In the genomic region with DNA sequence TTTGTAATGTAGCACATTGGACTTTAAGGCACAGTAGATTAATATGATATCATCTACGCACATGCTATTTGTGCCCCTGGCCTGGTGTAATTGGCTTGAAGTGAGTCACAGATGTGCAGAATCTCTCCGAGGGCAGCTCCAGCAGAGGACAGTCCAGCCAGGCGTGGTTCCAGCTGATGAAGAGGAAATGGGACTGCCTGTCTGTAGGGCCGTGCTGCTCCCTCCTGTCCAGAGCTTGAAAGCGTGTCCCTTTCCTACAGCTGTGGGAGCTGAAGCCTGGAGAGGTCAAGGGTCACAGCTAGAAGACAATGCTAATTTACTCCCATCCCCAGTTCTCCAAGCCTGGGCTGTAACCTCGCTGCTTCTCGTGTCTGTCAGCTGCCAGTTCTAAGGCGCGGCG, we compare ENCODE assay signal across 16 mouse cellular contexts. TPM values are rescaled to one million over a fixed set of nuclear protein-coding genes. Genes with fewer than 3 reads are reported as not detected.
A peak's percentile ranks its signal among the peaks of the same experiment; 100 is the strongest.
DNase-seq lines count a peak whose midpoint lies in the region; ATAC-seq lines count a peak whose summit lies in the region.
"Had no signal": no experiment of that assay in that cellular context is flagged by ENCODE, and none has a peak within 500 bp of the region (broad histone marks: within the 10 kb centered on the region; RNA-seq: fewer than 3 reads in every experiment).

No protein-coding gene starts in this region.

- 0 out of 2 replicates have a peak, but pooled peaks cover 9% of the 10 kb centered on the region for H3K4me1 ChIP-seq in liver, embryonic 12.5 days
- no peaks in the 10 kb centered on the region for H3K4me1 ChIP-seq in liver, embryonic 11.5 days (replicated peaks; ENCODE audit: control insufficient read depth, insufficient read depth, low read length)
- H3K4me1 ChIP-seq: hindbrain, embryonic 12.5 days had no signal

- no peak overlapping the region for H3K4me2 ChIP-seq in liver, embryonic 12.5 days
- H3K4me2 ChIP-seq in liver, embryonic 11.5 days = no peak overlapping the region
- H3K4me2 ChIP-seq: hindbrain, embryonic 12.5 days; midbrain, embryonic 11.5 days had no signal

- H3K4me3 ChIP-seq in liver, embryonic 12.5 days = no peak overlapping the region
- no peak overlapping the region for H3K4me3 ChIP-seq in liver, embryonic 11.5 days (ENCODE audit: low read depth, low read length)
- H3K4me3 ChIP-seq: heart, adult 2 months; hindbrain, embryonic 12.5 days; left cerebral cortex, adult 2 months had no signal

- DNase-seq in adrenal gland, adult (ENCODE audit: inconsistent age in 2 of 2, low spot score in 1 of 2) = peak; percentile 32 to 64
- no peak for DNase-seq in adrenal gland, adult 18-20 months (ENCODE audit: low spot score in 2 of 2)
- no peak for DNase-seq in liver, embryonic 11.5 days (ENCODE audit: low spot score)
- peak; percentile 22 to 61 for DNase-seq in kidney, postnatal 25 days
- DNase-seq in yolk sac, embryonic 10.5 days (ENCODE audit: low spot score) = peak; percentile 47
- no peak for DNase-seq in testis, postnatal 10 days (ENCODE audit: low spot score)
- no peak for DNase-seq in layer of hippocampus, postnatal 36 days
- DNase-seq: cerebellum, postnatal 10 days; heart, adult 2 months; lung, adult 2 months; right cerebral cortex, postnatal 4 days; thymus, adult 2 months had no signal

- H3K9ac ChIP-seq in liver, embryonic 12.5 days = no peak overlapping the region
- H3K9ac ChIP-seq in liver, embryonic 11.5 days (ENCODE audit: low read depth, low read length) = no peak overlapping the region
- H3K9ac ChIP-seq: hindbrain, embryonic 12.5 days had no signal

- peaks cover 7% of the 10 kb centered on the region for H3K27me3 ChIP-seq in liver, embryonic 12.5 days (replicated peaks)
- no peaks in the 10 kb centered on the region for H3K27me3 ChIP-seq in liver, embryonic 11.5 days (replicated peaks; ENCODE audit: control insufficient read depth, insufficient read depth, low read length)
- H3K27me3 ChIP-seq: hindbrain, embryonic 12.5 days had no signal

- no peaks in the 10 kb centered on the region for H3K9me3 ChIP-seq in liver, embryonic 12.5 days (replicated peaks)
- H3K9me3 ChIP-seq in liver, embryonic 11.5 days (ENCODE audit: control insufficient read depth, low read length) = no peaks in the 10 kb centered on the region
- H3K9me3 ChIP-seq: hindbrain, embryonic 12.5 days had no signal

- no peaks in the 10 kb centered on the region for H3K36me3 ChIP-seq in liver, embryonic 12.5 days
- H3K36me3 ChIP-seq in liver, embryonic 11.5 days (ENCODE audit: control insufficient read depth, insufficient read depth, low read length) = no peaks in the 10 kb centered on the region
- H3K36me3 ChIP-seq: hindbrain, embryonic 12.5 days had no signal

- H3K27ac ChIP-seq in liver, embryonic 12.5 days = no peak overlapping the region
- H3K27ac ChIP-seq in liver, embryonic 11.5 days (ENCODE audit: low read depth, low read length) = no peak overlapping the region
- H3K27ac ChIP-seq: heart, adult 2 months; hindbrain, embryonic 12.5 days; left cerebral cortex, adult 2 months had no signal

- 58% methylated on average over 10 of the region's 10 CpGs for WGBS in liver, embryonic 12.5 days (ENCODE audit: insufficient replicate concordance)
- WGBS in liver, embryonic 11.5 days = 63% methylated on average over 10 of the region's 10 CpGs

- ATAC-seq in liver, embryonic 12.5 days = 0 out of 2 replicates have a peak, but pooled peaks have one; percentile 42
- ATAC-seq in liver, embryonic 11.5 days (replicated peaks; ENCODE audit: low FRiP score) = no peak

RNA-seq across cellular contexts. Expression of a gene that starts 57.2 kb away (rescaled TPM):
- 1 to 10 TPM in 1 of 2 experiments, under 1 TPM in 1; 0.80 to 1.1 TPM for total RNA-seq in adrenal gland, adult 18-20 months (2021)
- polyA plus RNA-seq in liver, embryonic 12.5 days (2016; fragmentation: Nextera tagmentation; extraction: Ambion mirVana) = 0.23 and 0.26 TPM in 2 replicates
- 0.25 and 0.43 TPM in 2 replicates for polyA plus RNA-seq in liver, embryonic 11.5 days (2014; fragmentation: Nextera tagmentation; extraction: Ambion mirVana)
- 10 to 100 TPM; 51.7 to 53.4 TPM for total RNA-seq in layer of hippocampus, postnatal 36 days (2021)
- total RNA-seq: heart, adult 2 months had no signal

Comparison
In these comparisons a context has a peak if more than half of its experiments do, and no peak if none do; other contexts are left out.
1. DNase-seq: peak in adrenal gland, adult (2 of 2), kidney, postnatal 25 days (2 of 2) and yolk sac, embryonic 10.5 days (single experiment); none in adrenal gland, adult 18-20 months (0 of 2), liver, embryonic 11.5 days (single experiment), testis, postnatal 10 days (single experiment) and layer of hippocampus, postnatal 36 days (0 of 2).
2. RNA of a gene that starts 57.2 kb away (total RNA-seq): 51.7 to 53.4 TPM in layer of hippocampus, postnatal 36 days; 0.80 to 1.1 TPM in adrenal gland, adult 18-20 months; every median in the first group is over 10 times any median in the second.